Mouse (Mus musculus) adrenal gland, postnatal 25 days (tissue): ENCODE data around the gene Btnl2. TPM values are rescaled to one million over a fixed set of nuclear protein-coding genes. Genes with fewer than 3 reads are reported as not detected.

Experiments
- DNase-seq: peaks from one replicate; pipeline ENCODE4 v3.0.0; 2021; ENCODE audit warnings: mixed read lengths
- total RNA-seq: library from RNA; stranded (reverse); gene quantifications from 2 replicates; pipeline ENCODE4 v1.2.3, GENCODE M21; 2021

Btnl2 gene
- total RNA-seq, 1 experiment from 2014 or later = 0.43 TPM

DNA sequence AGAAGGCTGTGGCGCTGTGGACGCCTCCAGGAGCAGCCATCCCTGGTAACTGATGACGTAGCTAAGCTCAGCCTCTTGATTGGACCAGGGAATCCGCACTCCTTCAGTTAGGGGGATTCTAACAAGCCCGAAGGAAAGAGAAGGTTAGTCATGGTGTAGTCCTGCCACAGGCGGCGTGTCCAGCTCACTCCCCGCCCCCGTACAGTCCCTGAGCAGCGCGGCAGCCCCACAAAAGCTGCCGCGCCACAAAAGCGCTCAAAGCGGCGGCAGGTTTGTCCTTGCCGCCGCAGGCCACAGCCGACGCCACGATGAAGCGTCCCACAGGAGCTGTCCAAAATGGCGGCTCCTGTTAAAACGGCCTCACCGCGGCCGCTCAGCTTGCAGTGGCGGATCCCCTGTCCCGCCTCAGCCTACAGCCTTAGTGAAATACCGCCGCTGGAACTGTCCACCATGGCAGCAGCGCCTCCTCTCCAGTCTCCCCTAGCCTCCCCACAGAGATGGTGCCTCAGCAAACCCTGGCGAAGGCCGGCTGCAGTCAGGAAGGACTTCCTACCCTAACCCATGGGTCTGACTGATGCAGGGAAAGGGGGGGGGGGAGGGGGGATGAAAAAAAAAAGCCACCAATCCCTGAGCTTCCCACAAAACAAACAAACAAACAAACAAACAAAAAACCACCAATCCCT, 44.2 kb downstream of the Btnl2 start, which contains the start of gene BC051142:
TSS of gene BC051142 (plus strand) at position 110 of the 683 bp plus-strand sequence.
- DNase-seq = peak; percentile 77

DNA sequence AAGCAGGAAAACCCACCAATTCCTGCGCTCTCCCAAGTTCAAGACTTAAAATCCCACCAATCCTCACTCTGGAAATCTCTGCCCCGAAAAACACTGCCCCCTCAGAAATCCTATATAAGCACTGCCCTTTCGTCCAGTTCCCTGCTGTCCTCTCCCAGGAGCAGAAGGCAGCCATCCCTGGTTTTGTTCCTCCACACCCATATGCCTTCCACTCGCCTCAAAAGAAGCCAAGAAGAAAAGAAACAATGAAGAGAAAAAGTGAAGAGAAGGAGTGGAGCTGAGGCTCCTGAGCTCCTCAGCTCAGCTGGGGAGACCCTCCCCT, 44.7 kb downstream of the Btnl2 start:
- DNase-seq = no peak

- DNase-seq = peak; percentile 65
Observed at GRCm38 (mm10) chr17:34411117-34411516, 56.5 kb downstream of the Btnl2 start.

Other genes with a start within 250 kb of the Btnl2 start
- 9.0 and 11.5 TPM in 2 replicates for gene H2-DMa, start 235.3 kb upstream of the Btnl2 start, total RNA-seq
- 209 and 233 TPM in 2 replicates for gene Brd2, start 232.2 kb upstream of the Btnl2 start, total RNA-seq
- gene H2-DMb2, start 211.5 kb upstream of the Btnl2 start, total RNA-seq = 1.7 TPM in 1 of 2 replicates, not detected in the other
- 2.4 and 3.0 TPM in 2 replicates for gene H2-DMb1, start 201.8 kb upstream of the Btnl2 start, total RNA-seq
- 14.4 and 20.9 TPM in 2 replicates for gene Tap1, start 167.3 kb upstream of the Btnl2 start, total RNA-seq
- gene Psmb9, start 167.1 kb upstream of the Btnl2 start, total RNA-seq = 7.0 and 14.5 TPM in 2 replicates
- gene Psmb8, start 157.1 kb upstream of the Btnl2 start, total RNA-seq = 11.7 and 23.5 TPM in 2 replicates
- 43.1 and 56.6 TPM in 2 replicates for gene Tap2, start 151.3 kb upstream of the Btnl2 start, total RNA-seq
- gene H2-Ob, start 115.9 kb upstream of the Btnl2 start, total RNA-seq = 0.43 TPM in 1 of 2 replicates, not detected in the other
- 15.5 and 17.0 TPM in 2 replicates for gene H2-Ab1, start 97.1 kb upstream of the Btnl2 start, total RNA-seq
- gene H2-Aa, start 67.0 kb upstream of the Btnl2 start, total RNA-seq = 14.2 and 19.2 TPM in 2 replicates
- gene H2-Eb1, start 49.0 kb upstream of the Btnl2 start, total RNA-seq = 14.0 and 18.1 TPM in 2 replicates
- not detected in 2 replicates for gene H2-Eb2, start 29.2 kb upstream of the Btnl2 start, total RNA-seq
- not detected in 2 replicates for gene Btnl1, start 22.3 kb downstream of the Btnl2 start, total RNA-seq
- gene BC051142, start 44.0 kb downstream of the Btnl2 start, total RNA-seq = 1.7 and 3.4 TPM in 2 replicates
- not detected in 2 replicates for gene Btnl4, start 122.5 kb downstream of the Btnl2 start, total RNA-seq
- gene Btnl6, start 162.5 kb downstream of the Btnl2 start, total RNA-seq = not detected in 2 replicates
- 27.8 and 29.5 TPM in 2 replicates for gene Notch4, start 209.4 kb downstream of the Btnl2 start, total RNA-seq
- 4.6 and 4.9 TPM in 2 replicates for gene Gpsm3, start 235.0 kb downstream of the Btnl2 start, total RNA-seq
- 36.4 and 51.6 TPM in 2 replicates for gene Pbx2, start 236.4 kb downstream of the Btnl2 start, total RNA-seq
- 0.57 and 1.5 TPM in 2 replicates for gene Ager, start 243.0 kb downstream of the Btnl2 start, total RNA-seq
- 79.3 and 91.3 TPM in 2 replicates for gene Rnf5, start 248.9 kb downstream of the Btnl2 start, total RNA-seq
- gene Agpat1, start 249.4 kb downstream of the Btnl2 start, total RNA-seq = 105 and 122 TPM in 2 replicates